ENCODE assay signal across 27 mouse cellular contexts in the genomic region with DNA sequence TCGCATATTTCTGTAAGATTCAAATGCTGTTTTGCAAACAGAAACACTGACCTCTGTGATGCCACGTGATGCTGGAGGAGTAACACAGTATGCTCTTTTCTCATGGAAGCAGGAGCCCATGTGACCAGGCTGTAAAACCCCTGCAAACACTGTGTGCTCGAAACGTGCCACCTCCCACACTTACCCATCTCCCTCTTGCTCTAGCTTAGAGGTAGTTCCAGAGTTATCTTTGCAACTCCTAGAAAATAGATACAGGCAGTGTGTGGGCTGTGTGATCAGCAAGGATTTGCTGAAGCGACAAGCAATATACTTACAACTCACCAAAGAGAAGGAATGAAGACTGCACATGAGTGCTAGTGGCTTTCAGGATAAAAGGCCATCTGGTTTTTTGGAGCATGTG. TPM values are rescaled to one million over a fixed set of nuclear protein-coding genes. Genes with fewer than 3 reads are reported as not detected.
DNase-seq lines count a peak whose midpoint lies in the region; ATAC-seq and TF ChIP-seq lines count a peak whose summit lies in the region.
"Had no signal": no experiment of that assay in that cellular context is flagged by ENCODE, and none has a peak within 500 bp of the region (broad histone marks: within the 10 kb centered on the region; RNA-seq: fewer than 3 reads in every experiment).

No protein-coding gene starts in this region.

- no peaks in the 10 kb centered on the region; the same call in 1 of the 2 replicates for H3K4me1 ChIP-seq in hindbrain, postnatal 0 days (ENCODE audit: insufficient read depth, low read length)
- peaks cover 4% of the 10 kb centered on the region; the same call in 1 of the 2 replicates for H3K4me1 ChIP-seq in hindbrain, embryonic 10.5 days (replicated peaks)
- peaks cover 23% of the 10 kb centered on the region for H3K4me1 ChIP-seq in neural tube, embryonic 13.5 days (replicated peaks)
- peaks cover 4% of the 10 kb centered on the region; the same call in 1 of the 2 replicates for H3K4me1 ChIP-seq in intestine, embryonic 16.5 days (ENCODE audit: control insufficient read depth, insufficient read depth, low read length)
- H3K4me1 ChIP-seq: embryonic facial prominence, embryonic 12.5 days had no signal

- WGBS in hindbrain, postnatal 0 days = 51% methylated on average over 5 of the region's 5 CpGs
- WGBS in hindbrain, embryonic 10.5 days = 79% methylated on average over 5 of the region's 5 CpGs
- 48% methylated on average over 5 of the region's 5 CpGs for WGBS in neural tube, embryonic 13.5 days
- 49% methylated on average over 5 of the region's 5 CpGs for WGBS in intestine, embryonic 16.5 days

- H3K27me3 ChIP-seq in hindbrain, postnatal 0 days (ENCODE audit: insufficient read depth, low read length) = no peaks in the 10 kb centered on the region
- no peaks in the 10 kb centered on the region for H3K27me3 ChIP-seq in hindbrain, embryonic 10.5 days (ENCODE audit: insufficient read depth, poor library complexity, severe bottlenecking)
- no peaks in the 10 kb centered on the region for H3K27me3 ChIP-seq in neural tube, embryonic 13.5 days
- no peaks in the 10 kb centered on the region for H3K27me3 ChIP-seq in intestine, embryonic 16.5 days (replicated peaks; ENCODE audit: control insufficient read depth, insufficient read depth, low read length)
- H3K27me3 ChIP-seq: CH12.LX; embryonic facial prominence, embryonic 12.5 days; heart, embryonic 15.5 days; Patski had no signal

- H3K36me3 ChIP-seq in hindbrain, postnatal 0 days (ENCODE audit: insufficient read depth, low read length) = no peaks in the 10 kb centered on the region
- H3K36me3 ChIP-seq in hindbrain, embryonic 10.5 days = no peaks in the 10 kb centered on the region
- no peaks in the 10 kb centered on the region for H3K36me3 ChIP-seq in neural tube, embryonic 13.5 days
- no peaks in the 10 kb centered on the region for H3K36me3 ChIP-seq in intestine, embryonic 16.5 days (ENCODE audit: control insufficient read depth, insufficient read depth, low read length)
- H3K36me3 ChIP-seq: embryonic facial prominence, embryonic 12.5 days; heart, embryonic 15.5 days; midbrain, embryonic 10.5 days had no signal

- no peak for ATAC-seq in hindbrain, postnatal 0 days
- ATAC-seq in neural tube, embryonic 13.5 days (ENCODE audit: low read depth) = no peak
- ATAC-seq in intestine, embryonic 16.5 days = peak; percentile 45; the same call in 1 of the 2 replicates
- ATAC-seq: forebrain, embryonic 14.5 days; midbrain, embryonic 16.5 days; Patski had no signal

- H3K27ac ChIP-seq in hindbrain, postnatal 0 days = peak overlapping the region; percentile 22; the same call in 1 of the 2 replicates
- no peak overlapping the region for H3K27ac ChIP-seq in hindbrain, embryonic 10.5 days
- 0 out of 2 replicates have a peak overlapping the region, but pooled peaks have one; percentile 20 for H3K27ac ChIP-seq in neural tube, embryonic 13.5 days (replicated peaks)
- 0 out of 2 replicates have a peak overlapping the region, but pooled peaks have one; percentile 25 for H3K27ac ChIP-seq in intestine, embryonic 16.5 days (ENCODE audit: low read length)
- H3K27ac ChIP-seq: embryonic facial prominence, embryonic 12.5 days; heart, embryonic 15.5 days; hindbrain, embryonic 14.5 days; midbrain, embryonic 10.5 days had no signal

- H3K4me2 ChIP-seq in hindbrain, postnatal 0 days (ENCODE audit: low read depth, low read length) = no peak overlapping the region
- no peak overlapping the region for H3K4me2 ChIP-seq in neural tube, embryonic 13.5 days
- no peak overlapping the region for H3K4me2 ChIP-seq in intestine, embryonic 16.5 days (ENCODE audit: low read depth, low read length)
- H3K4me2 ChIP-seq: embryonic facial prominence, embryonic 12.5 days; heart, embryonic 15.5 days; hindbrain, embryonic 14.5 days; liver, embryonic 11.5 days had no signal

- no peak for DNase-seq in hindbrain, postnatal 0 days (ENCODE audit: low spot score)
- DNase-seq in hindbrain, embryonic 10.5 days (ENCODE audit: low spot score) = no peak
- no peak for DNase-seq in neural tube, embryonic 10.5 days (ENCODE audit: extremely low spot score, low spot score)
- DNase-seq in telencephalon, adult 2 months (ENCODE audit: low read depth, low spot score) = peak; percentile 87
- DNase-seq in adipocyte (ENCODE audit: low spot score) = no peak
- DNase-seq: adrenal gland, adult 2 months; B cell, adult 2 months; heart, postnatal 36 days; kidney, postnatal 25 days; layer of hippocampus, adult 9-11 months; lung, adult 18-20 months; lung, postnatal 10 days had no signal

- TF ChIP-seq CTCF in hindbrain, postnatal 0 days (IDR thresholded peaks at IDR 0.05; ENCODE audit: low read depth) = no peak

- H3K9me3 ChIP-seq in hindbrain, postnatal 0 days (ENCODE audit: low read length) = no peaks in the 10 kb centered on the region
- no peaks in the 10 kb centered on the region for H3K9me3 ChIP-seq in hindbrain, embryonic 10.5 days
- no peaks in the 10 kb centered on the region for H3K9me3 ChIP-seq in neural tube, embryonic 13.5 days
- no peaks in the 10 kb centered on the region for H3K9me3 ChIP-seq in intestine, embryonic 16.5 days (ENCODE audit: control insufficient read depth, low read length)
- H3K9me3 ChIP-seq: embryonic facial prominence, embryonic 12.5 days; G1E; heart, embryonic 15.5 days; midbrain, embryonic 10.5 days had no signal

- no peak overlapping the region for H3K9ac ChIP-seq in hindbrain, postnatal 0 days (replicated peaks; ENCODE audit: low read length)
- H3K9ac ChIP-seq in neural tube, embryonic 13.5 days = no peak overlapping the region
- H3K9ac ChIP-seq in intestine, embryonic 16.5 days (ENCODE audit: low read depth, low read length) = no peak overlapping the region
- H3K9ac ChIP-seq: embryonic facial prominence, embryonic 12.5 days; heart, embryonic 15.5 days; hindbrain, embryonic 14.5 days had no signal

- H3K4me3 ChIP-seq in hindbrain, postnatal 0 days (ENCODE audit: low read length) = no peak overlapping the region
- H3K4me3 ChIP-seq in hindbrain, embryonic 10.5 days = no peak overlapping the region
- H3K4me3 ChIP-seq in neural tube, embryonic 13.5 days = no peak overlapping the region
- H3K4me3 ChIP-seq in intestine, embryonic 16.5 days (ENCODE audit: low read length) = no peak overlapping the region
- H3K4me3 ChIP-seq: embryonic facial prominence, embryonic 12.5 days; heart, embryonic 15.5 days; midbrain, embryonic 10.5 days; myocyte had no signal

RNA-seq across cellular contexts. Expression of a gene that starts 8.1 kb away (rescaled TPM):
- 3.1 and 3.6 TPM in 2 replicates for total RNA-seq in hindbrain, postnatal 0 days (2014; rRNA removed)
- 6.0 and 6.6 TPM in 2 replicates for polyA plus RNA-seq in hindbrain, postnatal 0 days (2015; fragmentation: Nextera tagmentation; extraction: Ambion mirVana)
- polyA plus RNA-seq in hindbrain, embryonic 10.5 days (2016; fragmentation: Nextera tagmentation; extraction: Ambion mirVana) = 1.4 and 3.0 TPM in 2 replicates
- 2.4 and 2.9 TPM in 2 replicates for polyA plus RNA-seq in neural tube, embryonic 13.5 days (2015; fragmentation: Nextera tagmentation; extraction: Ambion mirVana)
- 0.54 and 0.56 TPM in 2 replicates for polyA plus RNA-seq in intestine, embryonic 16.5 days (2015; fragmentation: Nextera tagmentation; extraction: Ambion mirVana)
- total RNA-seq: G1E; gastrocnemius, adult 18-20 months; heart, postnatal 36 days; neutrophil, adult 5-6 weeks had no signal
- polyA plus RNA-seq: G1E; liver, embryonic 11.5 days had no signal

RNA-seq across cellular contexts. Expression of a gene that starts 14.0 kb away (rescaled TPM):
- 45.6 and 49.3 TPM in 2 replicates for total RNA-seq in hindbrain, postnatal 0 days (2014; rRNA removed)
- 49.8 and 52.6 TPM in 2 replicates for polyA plus RNA-seq in hindbrain, postnatal 0 days (2015; fragmentation: Nextera tagmentation; extraction: Ambion mirVana)
- 51.0 and 51.1 TPM in 2 replicates for polyA plus RNA-seq in hindbrain, embryonic 10.5 days (2016; fragmentation: Nextera tagmentation; extraction: Ambion mirVana)
- 27.8 and 31.1 TPM in 2 replicates for polyA plus RNA-seq in neural tube, embryonic 13.5 days (2015; fragmentation: Nextera tagmentation; extraction: Ambion mirVana)
- 89.5 and 93.9 TPM in 2 replicates for polyA plus RNA-seq in intestine, embryonic 16.5 days (2015; fragmentation: Nextera tagmentation; extraction: Ambion mirVana)

RNA-seq across cellular contexts. Expression of a gene that starts 58.6 kb away (rescaled TPM):
- 23.1 and 23.8 TPM in 2 replicates for total RNA-seq in hindbrain, postnatal 0 days (2014; rRNA removed)
- 35.4 and 38.2 TPM in 2 replicates for polyA plus RNA-seq in hindbrain, postnatal 0 days (2015; fragmentation: Nextera tagmentation; extraction: Ambion mirVana)
- polyA plus RNA-seq in hindbrain, embryonic 10.5 days (2016; fragmentation: Nextera tagmentation; extraction: Ambion mirVana) = 33.7 and 39.0 TPM in 2 replicates
- polyA plus RNA-seq in neural tube, embryonic 13.5 days (2015; fragmentation: Nextera tagmentation; extraction: Ambion mirVana) = 57.4 and 59.3 TPM in 2 replicates
- 33.5 and 37.2 TPM in 2 replicates for polyA plus RNA-seq in intestine, embryonic 16.5 days (2015; fragmentation: Nextera tagmentation; extraction: Ambion mirVana)

RNA-seq across cellular contexts. Expression of a gene that starts 59.4 kb away (rescaled TPM):
- total RNA-seq in hindbrain, postnatal 0 days (2014; rRNA removed) = 38.1 and 40.6 TPM in 2 replicates
- polyA plus RNA-seq in hindbrain, postnatal 0 days (2015; fragmentation: Nextera tagmentation; extraction: Ambion mirVana) = 105 and 109 TPM in 2 replicates
- 135 and 167 TPM in 2 replicates for polyA plus RNA-seq in hindbrain, embryonic 10.5 days (2016; fragmentation: Nextera tagmentation; extraction: Ambion mirVana)
- 92.2 and 105 TPM in 2 replicates for polyA plus RNA-seq in neural tube, embryonic 13.5 days (2015; fragmentation: Nextera tagmentation; extraction: Ambion mirVana)
- 134 and 158 TPM in 2 replicates for polyA plus RNA-seq in intestine, embryonic 16.5 days (2015; fragmentation: Nextera tagmentation; extraction: Ambion mirVana)
